Mouse (Mus musculus): ENCODE measurements around the gene Pafah1b2.

Gene Pafah1b2

GRCm38 (mm10) chr9:45981331-45981730 lies 31.2 kb downstream of the Pafah1b2 start:
- no peak for DNase-seq (ENCODE audit: low spot score)

- DNase-seq (ENCODE audit: low spot score) = no peak
Measured at GRCm38 (mm10) chr9:45980611-45981010, 31.9 kb downstream of the Pafah1b2 start.

GRCm38 (mm10) chr9:45979778-45980177 lies 32.7 kb downstream of the Pafah1b2 start:
- DNase-seq (ENCODE audit: low spot score) = no peak

DNA sequence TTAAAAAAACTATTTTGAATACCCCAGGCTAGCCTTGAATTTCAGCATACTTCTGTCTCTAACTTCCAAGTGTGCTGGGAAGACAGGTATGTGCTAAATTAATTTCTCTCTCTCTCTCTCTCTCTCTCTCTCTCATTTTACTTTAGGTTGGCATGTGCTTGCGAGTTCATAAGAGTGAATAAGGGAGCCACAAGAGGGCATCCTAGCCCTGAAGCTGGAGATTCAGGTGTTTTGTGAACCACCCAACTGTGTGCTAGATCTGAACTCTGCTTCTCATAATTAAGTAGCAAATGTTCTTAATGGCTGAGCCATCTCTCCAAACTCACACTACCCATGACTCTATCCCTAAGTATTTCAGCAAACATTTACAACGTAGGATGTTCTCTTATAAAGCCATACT lies 35.6 kb downstream of the Pafah1b2 start:
- DNase-seq (ENCODE audit: low spot score) = no peak

GRCm38 (mm10) chr9:45963577-45963976 lies 48.9 kb downstream of the Pafah1b2 start:
- DNase-seq (ENCODE audit: low spot score) = no peak

GRCm38 (mm10) chr9:45961855-45962254 lies 50.6 kb downstream of the Pafah1b2 start:
- peak; percentile 42 for DNase-seq (ENCODE audit: low spot score)

DNA sequence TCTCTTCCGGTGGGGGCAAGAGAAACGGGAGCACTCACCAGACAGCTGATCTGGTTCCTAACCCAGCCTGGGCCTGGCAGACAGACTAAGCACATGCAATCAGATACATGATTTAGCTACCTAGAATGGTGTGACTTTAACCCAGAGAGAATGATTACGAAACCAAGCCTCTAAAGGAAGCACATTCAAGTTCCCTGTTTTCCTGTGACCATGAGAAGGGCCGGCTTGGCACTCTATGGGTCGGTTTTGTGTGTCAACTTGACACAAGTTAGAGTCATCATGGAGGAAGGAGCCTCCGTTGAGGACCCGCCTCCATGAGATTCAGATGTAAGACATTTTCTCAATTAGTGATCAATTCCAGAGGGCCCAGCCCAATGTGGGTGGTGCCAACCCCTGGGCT lies 52.8 kb downstream of the Pafah1b2 start:
- DNase-seq (ENCODE audit: low spot score) = no peak

DNA sequence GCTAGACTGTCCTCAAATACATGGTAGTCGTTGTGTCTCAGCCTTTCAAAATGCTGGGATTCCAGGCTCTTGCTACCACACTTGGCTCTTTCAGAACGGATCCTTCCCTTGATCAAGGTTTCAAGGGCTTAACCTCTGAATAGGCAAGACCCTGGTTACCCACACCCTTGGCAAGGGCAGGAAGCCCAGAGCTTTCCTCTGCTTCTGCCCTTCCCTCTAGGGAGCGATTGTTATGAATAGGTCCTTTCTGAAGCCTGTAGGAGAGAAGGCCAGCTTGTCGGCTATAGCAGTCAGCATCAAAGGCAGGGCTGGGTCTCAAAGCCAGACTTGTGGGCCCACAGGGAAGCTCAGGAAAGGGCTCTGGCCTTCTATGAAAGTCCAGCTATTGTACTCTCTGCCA lies 53.6 kb downstream of the Pafah1b2 start:
- peak; percentile 14 for DNase-seq (ENCODE audit: low spot score)

- DNase-seq (ENCODE audit: low spot score) = peak; percentile 16
Measured at GRCm38 (mm10) chr9:45958023-45958670, 54.3 kb downstream of the Pafah1b2 start.

DNA sequence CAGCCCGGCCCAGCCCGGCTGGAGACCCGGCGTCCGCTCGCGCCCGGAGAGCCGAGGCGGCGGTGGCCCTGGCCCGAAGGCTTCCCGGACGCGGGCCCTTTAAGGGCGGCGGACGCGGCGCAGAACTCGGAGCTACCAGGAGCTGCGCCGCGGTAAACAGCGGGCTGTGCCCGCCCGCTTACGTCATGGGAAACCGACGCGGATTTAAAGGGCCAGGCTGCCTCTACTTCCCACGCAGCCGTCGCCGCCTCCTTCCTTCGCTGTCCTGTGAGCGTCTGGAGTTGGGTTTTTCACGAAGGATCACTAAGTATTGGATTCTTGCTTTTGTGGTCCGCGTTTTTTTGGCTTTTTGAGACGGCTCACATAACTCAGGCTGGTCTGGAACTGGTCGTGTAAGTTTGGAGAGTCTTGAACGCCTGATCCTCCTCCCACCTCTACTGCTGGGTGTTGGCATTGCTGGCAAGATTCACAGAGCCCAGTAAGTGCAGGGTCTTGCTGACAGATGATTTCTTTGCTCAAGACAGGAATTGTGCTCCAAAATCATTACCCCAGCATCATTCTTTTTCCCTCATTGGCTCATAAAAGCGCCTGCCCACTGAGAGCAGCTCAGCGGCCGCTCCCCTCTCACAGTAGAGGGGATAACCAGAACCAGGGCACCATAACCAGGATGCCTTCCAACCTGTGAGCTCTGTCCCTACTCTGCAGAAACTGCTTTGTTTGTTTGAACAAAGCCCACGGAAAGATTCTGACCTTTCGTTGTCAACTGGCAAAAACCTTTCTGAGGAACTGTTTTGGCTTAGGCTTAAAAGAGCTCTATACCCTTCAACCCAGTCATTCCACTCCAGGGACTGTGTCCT lies 57.2 kb downstream of the Pafah1b2 start, which contains the start of gene Sidt2:
Sidt2 (minus strand) TSS at position 152 of the 857 bp plus-strand sequence.
- peak; percentile 88 for DNase-seq (ENCODE audit: low spot score)

- DNase-seq (ENCODE audit: low spot score) = peak; percentile 68
Measured at GRCm38 (mm10) chr9:45954294-45955106, 58.0 kb downstream of the Pafah1b2 start.

DNA sequence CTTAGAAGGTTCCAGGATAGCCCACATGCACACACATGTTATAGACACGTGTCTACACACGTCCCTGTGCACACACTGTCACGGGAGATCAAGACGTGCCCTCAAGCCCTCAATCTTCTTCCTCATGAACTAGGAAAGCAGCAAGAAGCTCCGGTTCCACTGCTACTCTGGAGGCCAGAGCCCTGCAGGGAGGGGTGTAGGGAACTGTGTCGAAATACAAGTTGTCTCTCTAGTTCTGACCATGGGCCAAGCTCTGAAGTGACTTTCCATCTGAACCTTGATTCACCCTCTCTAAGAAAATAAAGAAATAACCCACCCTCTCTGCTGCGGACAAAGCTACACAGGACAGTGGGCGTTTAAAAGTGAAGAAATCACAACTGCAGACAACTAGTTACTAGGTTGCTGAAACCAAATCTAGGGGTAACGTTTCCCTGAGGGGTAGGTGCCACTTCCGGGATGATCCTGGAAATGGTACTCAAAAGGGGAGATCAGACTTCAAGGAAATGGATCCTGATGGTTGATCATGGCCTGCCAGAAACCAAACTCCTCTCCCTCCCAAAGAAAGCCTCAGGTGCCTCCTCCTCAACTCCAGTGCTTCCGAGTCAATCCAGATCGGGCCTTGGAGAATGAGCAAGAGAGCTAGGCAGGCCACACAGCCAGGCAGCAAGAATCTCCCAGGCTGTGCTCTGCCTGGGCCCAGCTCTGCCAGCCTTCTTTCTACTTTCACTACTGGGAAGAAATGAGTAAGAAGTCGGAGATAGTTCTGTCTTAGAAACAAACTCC lies 58.8 kb downstream of the Pafah1b2 start:
- no peak for DNase-seq (ENCODE audit: low spot score)

DNA sequence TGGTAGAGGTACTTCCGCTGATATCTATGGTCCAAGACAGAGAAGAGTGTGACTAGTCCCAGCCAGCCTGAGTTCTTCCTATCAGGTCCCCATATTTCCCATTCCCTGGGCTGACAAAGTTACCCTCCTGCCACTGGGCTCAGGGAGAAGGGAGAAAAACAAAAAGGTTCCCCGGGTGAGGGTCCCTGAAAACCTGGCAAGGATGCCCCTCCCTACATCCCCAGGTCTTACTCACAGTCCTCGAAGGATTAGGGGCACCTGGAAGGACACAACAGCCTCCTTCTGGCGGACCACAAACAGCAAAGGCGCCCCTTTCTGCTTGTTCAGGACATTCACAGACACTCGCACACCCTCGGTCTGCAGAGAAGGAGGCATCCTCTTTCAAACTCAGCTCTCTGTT lies 59.6 kb downstream of the Pafah1b2 start:
- no peak for DNase-seq (ENCODE audit: low spot score)

DNA sequence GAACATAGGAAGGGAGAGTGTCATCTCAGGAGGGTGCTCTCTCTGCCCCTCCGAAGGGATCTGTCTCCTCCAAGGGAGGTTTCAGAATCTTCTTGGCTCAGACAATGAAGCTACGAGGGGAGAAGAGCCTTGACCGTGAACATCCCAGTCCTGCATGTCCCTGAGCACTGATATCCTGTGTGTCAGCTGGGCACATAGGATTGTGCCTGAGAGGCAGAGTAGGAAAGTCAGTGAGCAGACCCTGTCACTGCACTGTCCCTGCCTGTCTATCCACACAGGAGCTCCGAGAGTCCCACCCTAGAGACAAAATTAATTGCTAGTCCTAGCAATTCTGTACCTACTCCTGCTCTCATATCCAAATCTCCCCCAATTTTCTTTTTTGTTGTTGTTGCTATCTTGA lies 60.4 kb downstream of the Pafah1b2 start:
- DNase-seq (ENCODE audit: low spot score) = no peak

GRCm38 (mm10) chr9:45946872-45947183 lies 65.7 kb downstream of the Pafah1b2 start:
- DNase-seq (ENCODE audit: low spot score) = no peak

GRCm38 (mm10) chr9:45946182-45946871 lies 66.2 kb downstream of the Pafah1b2 start:
- no peak for DNase-seq (ENCODE audit: low spot score)

GRCm38 (mm10) chr9:45945721-45946120 lies 66.8 kb downstream of the Pafah1b2 start:
- no peak for DNase-seq (ENCODE audit: low spot score)

DNA sequence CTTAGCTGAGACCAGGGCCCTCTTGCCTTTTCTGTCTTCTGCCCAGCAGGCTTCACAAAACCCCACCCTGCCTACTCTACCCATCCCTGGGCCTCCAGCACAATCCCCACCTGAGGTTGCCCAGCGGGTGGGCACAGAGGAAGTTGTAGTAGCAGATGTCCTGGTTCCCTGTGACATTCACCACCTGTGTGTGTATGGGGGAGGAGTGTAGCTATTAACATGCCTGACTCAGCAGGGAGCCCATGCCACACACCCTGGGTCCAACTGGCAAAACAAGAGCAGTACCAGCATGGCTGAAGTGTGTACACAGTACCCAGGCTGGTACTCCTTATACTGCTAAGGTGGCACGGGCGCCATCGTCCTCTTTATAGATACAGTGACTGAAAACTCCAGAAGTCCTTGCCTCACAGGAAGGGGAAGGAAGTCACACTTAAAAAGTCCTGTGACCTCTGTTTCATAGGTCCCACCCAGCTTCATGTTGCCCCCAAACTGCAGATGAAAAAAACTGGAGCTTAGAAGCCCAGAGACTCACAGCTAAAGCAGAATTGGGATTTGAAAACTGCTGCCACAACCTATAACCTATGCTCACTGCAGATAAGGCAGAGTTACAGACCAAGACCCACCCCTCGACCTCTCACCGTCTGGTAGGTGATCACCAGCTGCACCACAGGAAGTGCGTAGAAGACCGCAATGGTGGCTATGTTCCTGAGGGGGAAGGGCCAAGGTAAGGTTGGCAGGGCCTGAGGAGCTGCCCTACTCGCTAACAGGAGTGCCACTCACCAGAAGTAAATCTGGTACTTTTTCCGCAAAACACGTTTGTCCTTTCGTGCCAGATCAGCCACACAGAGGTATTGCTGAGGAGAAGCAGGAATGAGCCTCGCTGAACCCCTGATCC lies 67.7 kb downstream of the Pafah1b2 start:
- DNase-seq (ENCODE audit: low spot score) = no peak

DNA sequence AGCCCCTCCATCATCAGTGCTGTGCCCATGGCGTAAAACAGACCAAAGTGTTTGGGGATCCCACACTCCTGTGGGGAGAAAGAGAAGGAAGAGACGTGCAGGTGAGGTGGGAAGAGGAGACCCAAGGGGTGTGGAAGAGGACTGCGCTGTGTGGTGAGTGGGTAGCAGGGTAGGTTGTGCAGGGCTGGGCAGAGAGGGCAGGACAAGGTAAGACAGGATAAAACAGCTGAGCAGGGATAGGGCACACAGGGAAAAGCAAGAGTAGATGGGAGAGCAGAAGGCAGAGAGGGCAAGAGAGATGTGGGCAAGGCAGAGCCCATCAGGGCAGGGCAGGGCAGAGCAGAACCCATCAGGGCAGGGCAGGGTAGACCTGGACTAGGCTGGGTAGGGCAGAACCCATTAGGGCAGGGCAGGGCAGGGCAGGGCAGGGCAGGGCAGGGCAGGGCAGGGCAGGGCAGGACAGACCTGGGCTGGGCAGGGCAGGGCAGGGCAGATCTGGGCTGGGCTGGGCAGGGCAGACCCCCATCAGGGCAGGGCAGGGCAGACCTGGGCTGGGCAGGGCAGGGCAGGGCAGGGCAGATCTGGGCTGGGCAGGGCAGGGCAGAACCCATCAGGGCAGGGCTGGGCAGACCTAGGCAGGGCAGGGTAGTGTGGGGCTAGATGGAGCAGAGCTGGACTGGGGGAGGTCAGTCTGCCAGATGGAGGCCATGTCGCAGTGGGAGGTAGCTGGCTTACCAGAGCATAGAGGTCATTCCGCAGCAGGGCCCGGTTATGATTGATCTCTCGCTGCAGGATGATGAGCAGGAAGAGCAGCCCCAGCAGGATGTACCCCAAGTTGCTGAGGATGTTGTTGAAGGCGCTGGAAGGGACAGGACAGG lies 68.6 kb downstream of the Pafah1b2 start:
- no peak for DNase-seq (ENCODE audit: low spot score)

All from MN1 (cell line).